Mouse (Mus musculus) liver, embryonic 16.5 days (tissue): ENCODE measurements around the gene Mrpl51. TPM values are rescaled to one million over a fixed set of nuclear protein-coding genes. Genes with fewer than 3 reads are reported as not detected.

ENCODE experiments used
- ATAC-seq: fragments of 200-750 bp; cut with Nextera tagmentation; 2 replicates; pipeline ENCODE4 v1.8.0; 2017; ENCODE audit warnings: low read depth, mild to moderate bottlenecking, moderate number of reproducible peaks, moderate library complexity
- H3K27ac ChIP-seq: fragments of 300-500 bp; sonication (generic); 2 replicates; pipeline ENCODE4 v1.5.1; 2014; ENCODE audit warnings: mild to moderate bottlenecking, low read length
- H3K27me3 ChIP-seq: fragments of 300-500 bp; sonication (generic); 2 replicates; pipeline ENCODE4 v1.6.1; 2014; ENCODE audit warnings: low read depth, low read length, mixed read lengths; ENCODE audit not compliant: control insufficient read depth, insufficient read depth
- H3K36me3 ChIP-seq: fragments of 300-500 bp; sonication (generic); 2 replicates; pipeline ENCODE4 v1.6.1; 2014; ENCODE audit warnings: mild to moderate bottlenecking; ENCODE audit not compliant: control insufficient read depth, insufficient read depth
- H3K4me1 ChIP-seq: fragments of 300-500 bp; sonication (generic); 2 replicates; pipeline ENCODE4 v1.6.1; 2014; ENCODE audit warnings: low read depth, low read length, mixed read lengths; ENCODE audit not compliant: control insufficient read depth
- H3K4me2 ChIP-seq: fragments of 300-500 bp; sonication (generic); 2 replicates; pipeline ENCODE4 v1.6.1; 2014; ENCODE audit warnings: low read depth, low read length, mixed read lengths
- H3K4me3 ChIP-seq: fragments of 300-500 bp; sonication (generic); 2 replicates; pipeline ENCODE4 v1.5.1; 2014; ENCODE audit warnings: low read depth, mild to moderate bottlenecking, low read length
- H3K9ac ChIP-seq: fragments of 300-500 bp; sonication (generic); 2 replicates; pipeline ENCODE4 v1.6.1; 2014; ENCODE audit warnings: low read depth, low read length
- H3K9me3 ChIP-seq: fragments of 300-500 bp; sonication (generic); replicated peaks from 2 replicates; pipeline ENCODE4 v1.6.1; 2016; ENCODE audit warnings: low read length; ENCODE audit not compliant: control insufficient read depth
- WGBS: fragments of 180-500 bp; shearing (Covaris S2); extraction: QIAGEN DNeasy Blood & Tissue Kit; methylation state at CpG from one replicate; pipeline ENCODE4 v1.1.7; 2014; ENCODE audit not compliant: insufficient replicate concordance; 5-methylcytosine and 5-hydroxymethylcytosine counted together
- polyA plus RNA-seq: library from polyadenylated mRNA; unstranded; fragments of >200 nt; fragmentation: Nextera tagmentation; extraction: Ambion mirVana; gene quantifications from 2 replicates; pipeline ENCODE4 v1.2.1, GENCODE M21; 2015

Gene Mrpl51
- polyA plus RNA-seq, 1 experiment from 2014 or later: 145 TPM

- Histone ChIP-seq H3K4me1 (peaks cover 14% of the 10 kb centered on the region), H3K4me3 (peak overlapping the region; percentile 75), H3K36me3 (no peaks in the 10 kb centered on the region), H3K27me3 (no peaks in the 10 kb centered on the region), H3K4me2 (peak overlapping the region; percentile 79), H3K9me3 (no peaks in the 10 kb centered on the region), H3K27ac (peak overlapping the region; percentile 88), H3K9ac (peak overlapping the region; percentile 75)
- peak; percentile 35 for ATAC-seq
- 19% methylated on average over 4 of the region's 4 CpGs for WGBS
Observed at GRCm38 (mm10) chr6:125232045-125232437, 40.4 kb downstream of the Mrpl51 start.

GRCm38 (mm10) chr6:125232516-125232915 is 40.9 kb downstream of the Mrpl51 start:
- ATAC-seq: no peak
- Histone ChIP-seq H3K9me3 (no peaks in the 10 kb centered on the region), H3K36me3 (no peaks in the 10 kb centered on the region), H3K4me1 (peaks cover 14% of the 10 kb centered on the region), H3K27ac (no peak overlapping the region), H3K4me2 (peak overlapping the region; percentile 79), H3K27me3 (no peaks in the 10 kb centered on the region), H3K4me3 (no peak overlapping the region), H3K9ac (no peak overlapping the region)
- 27% methylated on average over 6 of the region's 6 CpGs for WGBS

- peaks cover 14% of the 10 kb centered on the region for H3K4me1 ChIP-seq
- 0 out of 2 replicates have a peak overlapping the region, but pooled peaks have one; percentile 12 for H3K27ac ChIP-seq
- no peak for ATAC-seq
- H3K9ac ChIP-seq: no peak overlapping the region
- H3K27me3 ChIP-seq: no peaks in the 10 kb centered on the region
- no peaks in the 10 kb centered on the region for H3K9me3 ChIP-seq
- no peak overlapping the region for H3K4me2 ChIP-seq
- H3K36me3 ChIP-seq: no peaks in the 10 kb centered on the region
- WGBS: 46% methylated on average over 7 of the region's 7 CpGs
- H3K4me3 ChIP-seq: no peak overlapping the region
Observed at GRCm38 (mm10) chr6:125233816-125234519, 42.4 kb downstream of the Mrpl51 start.

DNA sequence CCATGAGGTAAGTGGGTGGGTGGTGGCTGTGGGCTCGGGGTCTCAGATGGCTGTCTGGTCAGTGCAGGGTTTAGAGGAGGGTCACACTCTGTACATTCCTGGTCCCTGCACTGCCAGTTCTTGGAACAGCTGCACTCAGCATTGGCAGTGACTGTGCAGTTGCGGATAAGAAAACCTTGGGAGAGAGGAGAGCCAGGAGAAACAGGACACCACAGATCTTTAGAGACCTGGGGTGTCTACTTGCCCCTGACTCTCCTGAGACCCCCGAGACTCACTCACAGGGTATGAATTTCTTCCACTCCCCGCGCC is 42.9 kb downstream of the Mrpl51 start:
- no peak overlapping the region for H3K4me3 ChIP-seq
- ATAC-seq: no peak
- no peak overlapping the region for H3K27ac ChIP-seq
- no peak overlapping the region for H3K9ac ChIP-seq
- no peak overlapping the region for H3K4me2 ChIP-seq
- no peaks in the 10 kb centered on the region for H3K36me3 ChIP-seq
- WGBS: 65% methylated on average over 5 of the region's 5 CpGs
- H3K9me3 ChIP-seq: no peaks in the 10 kb centered on the region
- H3K27me3 ChIP-seq: no peaks in the 10 kb centered on the region
- H3K4me1 ChIP-seq: peaks cover 14% of the 10 kb centered on the region

- peaks cover 7% of the 10 kb centered on the region for H3K4me1 ChIP-seq
- no peaks in the 10 kb centered on the region for H3K9me3 ChIP-seq
- no peak overlapping the region for H3K9ac ChIP-seq
- no peak overlapping the region for H3K4me3 ChIP-seq
- 51% methylated on average over 6 of the region's 6 CpGs for WGBS
- ATAC-seq: no peak
- no peak overlapping the region for H3K4me2 ChIP-seq
- H3K36me3 ChIP-seq: no peaks in the 10 kb centered on the region
- H3K27ac ChIP-seq: no peak overlapping the region
- no peaks in the 10 kb centered on the region for H3K27me3 ChIP-seq
Observed at GRCm38 (mm10) chr6:125236341-125236740, 44.7 kb downstream of the Mrpl51 start.

GRCm38 (mm10) chr6:125236782-125237181 is 45.2 kb downstream of the Mrpl51 start, which contains the start of gene Cd27:
Gene Cd27, minus strand, starts transcription at chr6:125237010.
- Histone ChIP-seq H3K4me1 (peaks cover 7% of the 10 kb centered on the region), H3K27ac (no peak within 1 kb of the TSS), H3K36me3 (no peaks in the 10 kb centered on the region), H3K27me3 (no peaks in the 10 kb centered on the region), H3K9me3 (no peaks in the 10 kb centered on the region), H3K9ac (no peak within 1 kb of the TSS), H3K4me2 (no peak within 1 kb of the TSS), H3K4me3 (no peak within 1 kb of the TSS)
- 37% methylated on average over 6 of the region's 6 CpGs for WGBS
- ATAC-seq: no peak

GRCm38 (mm10) chr6:125237421-125237820 is 45.8 kb downstream of the Mrpl51 start:
- H3K36me3 ChIP-seq: no peaks in the 10 kb centered on the region
- H3K9me3 ChIP-seq: no peaks in the 10 kb centered on the region
- H3K4me1 ChIP-seq: peaks cover under 1% of the 10 kb centered on the region
- H3K4me3 ChIP-seq: no peak overlapping the region
- no peak overlapping the region for H3K9ac ChIP-seq
- H3K27ac ChIP-seq: no peak overlapping the region
- no peak for ATAC-seq
- WGBS: 61% methylated on average over 4 of the region's 4 CpGs
- H3K27me3 ChIP-seq: no peaks in the 10 kb centered on the region
- H3K4me2 ChIP-seq: no peak overlapping the region

- no peak for ATAC-seq
- Histone ChIP-seq H3K27me3 (no peaks in the 10 kb centered on the region), H3K27ac (no peak overlapping the region), H3K4me1 (no peaks in the 10 kb centered on the region; the same call in 1 of the 2 replicates), H3K36me3 (no peaks in the 10 kb centered on the region), H3K4me3 (no peak overlapping the region), H3K4me2 (no peak overlapping the region), H3K9ac (no peak overlapping the region), H3K9me3 (no peaks in the 10 kb centered on the region)
- 17% methylated on average over 6 of the region's 6 CpGs for WGBS
Observed at GRCm38 (mm10) chr6:125238396-125238795, 46.8 kb downstream of the Mrpl51 start.

DNA sequence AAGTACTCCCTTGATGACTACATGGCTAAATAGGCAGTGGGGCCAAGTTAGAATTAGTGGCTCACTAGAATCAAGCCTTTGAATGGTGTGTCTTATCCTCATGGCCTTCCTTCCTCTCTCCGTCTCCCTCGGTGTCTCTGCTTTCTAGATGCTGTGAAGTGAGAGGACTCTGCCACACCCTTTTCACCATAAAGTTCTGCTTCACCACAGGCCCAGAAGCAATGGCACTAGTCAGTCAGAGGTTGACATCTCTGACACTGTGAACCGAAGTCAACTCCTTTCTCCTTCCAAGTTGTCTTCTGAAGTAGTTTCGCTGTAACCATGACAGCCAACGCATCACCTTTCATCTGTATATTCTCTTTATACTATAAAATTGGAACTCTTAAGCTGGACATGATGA is 47.9 kb downstream of the Mrpl51 start:
- no peak for ATAC-seq
- Histone ChIP-seq H3K9me3 (no peaks in the 10 kb centered on the region), H3K27ac (no peak overlapping the region), H3K27me3 (no peaks in the 10 kb centered on the region), H3K4me3 (no peak overlapping the region), H3K9ac (no peak overlapping the region), H3K4me1 (no peaks in the 10 kb centered on the region; the same call in 1 of the 2 replicates), H3K36me3 (no peaks in the 10 kb centered on the region), H3K4me2 (no peak overlapping the region)
- 71% methylated on average over 5 of the region's 5 CpGs for WGBS
